Mouse (Mus musculus): ENCODE results near the gene Tvp23a. TPM values are rescaled to one million over a fixed set of nuclear protein-coding genes. Genes with fewer than 3 reads are reported as not detected.
A peak's percentile ranks its signal among the peaks of the same experiment; 100 is the strongest.

The Tvp23a gene
- polyA plus RNA-seq, 1 experiment: 32.4 TPM

DNA sequence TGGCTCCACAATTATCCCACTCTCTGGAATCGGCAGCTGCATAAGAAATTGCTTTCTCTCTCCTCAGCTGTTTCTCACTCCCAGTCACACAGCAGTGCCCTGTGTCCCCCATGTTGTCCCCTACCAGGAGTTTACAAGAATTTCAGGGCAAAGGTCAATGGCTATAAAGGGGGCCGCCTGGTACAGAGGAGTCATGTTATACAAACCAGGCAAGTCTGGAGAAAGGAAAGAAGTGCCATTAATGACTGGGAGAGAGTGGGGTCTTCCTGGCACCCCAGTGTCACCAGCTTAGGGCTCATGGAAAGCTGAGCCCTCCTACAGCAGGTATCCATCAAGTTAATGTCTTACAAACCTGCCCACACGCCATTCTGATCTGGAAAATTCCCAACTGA lies 7.4 kb upstream of the Tvp23a start:
- no peak for DNase-seq (ENCODE audit: extremely low spot score in 1 of 2, low spot score in 1 of 2)

GRCm38 (mm10) chr16:10453872-10454582 lies 6.9 kb upstream of the Tvp23a start:
- DNase-seq (ENCODE audit: extremely low spot score in 1 of 2, low spot score in 1 of 2): no peak

- peak; percentile 41 to 76 for DNase-seq (ENCODE audit: extremely low spot score in 1 of 2, low spot score in 1 of 2)
Measured at GRCm38 (mm10) chr16:10452445-10452896, 5.3 kb upstream of the Tvp23a start.

DNA sequence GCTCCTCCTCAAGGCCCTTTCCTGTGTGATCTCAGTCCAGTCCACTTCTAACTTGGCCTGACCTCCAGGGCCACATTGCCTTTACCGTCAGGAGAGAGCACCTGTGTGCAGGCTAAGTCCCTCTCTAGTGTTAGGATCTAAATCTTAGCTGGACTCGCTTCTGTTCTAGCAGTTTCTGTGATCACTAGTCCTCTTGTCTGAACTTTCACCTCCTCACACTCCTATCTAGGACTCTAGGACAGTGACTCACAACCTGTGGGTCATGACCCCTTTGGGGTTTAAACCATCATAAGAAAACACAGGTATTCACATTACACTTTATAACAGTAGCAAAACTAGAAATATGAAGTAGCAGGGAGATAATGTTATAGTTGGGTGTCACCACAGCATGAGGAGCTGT lies 4.7 kb upstream of the Tvp23a start:
- DNase-seq (ENCODE audit: extremely low spot score in 1 of 2, low spot score in 1 of 2): no peak

- no peak for DNase-seq (ENCODE audit: extremely low spot score in 1 of 2, low spot score in 1 of 2)
Measured at GRCm38 (mm10) chr16:10448931-10449330, 1.8 kb upstream of the Tvp23a start.

DNA sequence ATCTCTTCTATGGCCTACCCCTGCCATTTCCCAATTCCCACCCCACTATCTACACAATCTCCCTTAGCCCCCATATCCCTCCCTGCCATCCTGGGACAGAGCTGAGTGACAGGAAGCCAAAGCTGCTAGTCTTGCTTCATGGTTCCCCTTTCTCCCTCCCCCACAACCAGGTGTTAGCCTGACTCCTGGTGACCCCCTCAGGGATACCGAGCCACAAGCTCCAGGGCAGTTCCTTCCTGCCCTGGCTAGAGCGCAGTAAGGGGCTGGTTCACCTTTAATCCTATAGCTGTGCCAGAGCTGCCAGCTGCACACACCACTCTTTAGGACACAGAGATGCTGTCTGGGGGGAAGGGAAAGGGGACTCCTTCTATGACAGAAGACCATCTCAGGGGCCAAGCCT lies 619 bp upstream of the Tvp23a start:
- no peak for DNase-seq (ENCODE audit: extremely low spot score in 1 of 2, low spot score in 1 of 2)

DNA sequence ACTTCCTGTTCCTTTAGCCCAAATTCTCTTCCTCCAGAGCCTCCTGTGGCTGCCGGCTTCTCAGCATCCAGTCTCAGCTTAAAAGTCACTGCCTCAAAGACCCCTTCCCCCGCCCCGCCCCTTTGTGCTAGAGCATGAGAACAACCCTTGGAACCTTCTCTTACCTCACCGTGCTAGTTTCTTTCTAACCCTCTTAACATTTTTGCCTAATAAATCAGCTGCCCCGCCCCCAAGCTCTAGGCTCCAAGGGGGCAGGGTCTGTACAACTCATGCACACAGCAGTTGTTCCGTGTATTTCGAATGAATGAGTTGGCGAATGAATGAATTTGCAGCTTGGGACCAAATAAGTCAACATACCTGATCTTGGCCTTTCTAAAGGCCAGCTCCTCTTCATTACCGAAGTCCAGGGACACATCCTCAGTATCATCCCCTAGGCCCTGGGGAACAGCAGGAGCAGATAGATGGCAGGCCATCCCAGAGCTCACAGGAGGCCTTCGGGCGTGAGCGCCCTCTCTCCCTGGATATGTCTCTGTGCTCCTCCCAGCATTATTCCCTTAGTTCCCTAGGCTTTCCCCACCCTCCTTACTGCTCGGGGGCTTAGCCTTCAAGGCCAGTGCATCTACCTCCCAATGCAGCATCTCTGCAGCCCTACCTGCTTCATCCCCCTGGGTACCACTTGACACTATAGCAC lies 444 bp downstream of the Tvp23a start:
- no peak for DNase-seq (ENCODE audit: extremely low spot score in 1 of 2, low spot score in 1 of 2)

GRCm38 (mm10) chr16:10443723-10444122 lies 3.4 kb downstream of the Tvp23a start:
- no peak for DNase-seq (ENCODE audit: extremely low spot score in 1 of 2, low spot score in 1 of 2)

GRCm38 (mm10) chr16:10441761-10442160 lies 5.4 kb downstream of the Tvp23a start:
- no peak for DNase-seq (ENCODE audit: extremely low spot score in 1 of 2, low spot score in 1 of 2)

GRCm38 (mm10) chr16:10441328-10441727 lies 5.8 kb downstream of the Tvp23a start:
- no peak for DNase-seq (ENCODE audit: extremely low spot score in 1 of 2, low spot score in 1 of 2)

- no peak for DNase-seq (ENCODE audit: extremely low spot score in 1 of 2, low spot score in 1 of 2)
Measured at GRCm38 (mm10) chr16:10438055-10438454, 9.1 kb downstream of the Tvp23a start.

GRCm38 (mm10) chr16:10436166-10436565 lies 11.0 kb downstream of the Tvp23a start:
- no peak for DNase-seq (ENCODE audit: extremely low spot score in 1 of 2, low spot score in 1 of 2)

DNA sequence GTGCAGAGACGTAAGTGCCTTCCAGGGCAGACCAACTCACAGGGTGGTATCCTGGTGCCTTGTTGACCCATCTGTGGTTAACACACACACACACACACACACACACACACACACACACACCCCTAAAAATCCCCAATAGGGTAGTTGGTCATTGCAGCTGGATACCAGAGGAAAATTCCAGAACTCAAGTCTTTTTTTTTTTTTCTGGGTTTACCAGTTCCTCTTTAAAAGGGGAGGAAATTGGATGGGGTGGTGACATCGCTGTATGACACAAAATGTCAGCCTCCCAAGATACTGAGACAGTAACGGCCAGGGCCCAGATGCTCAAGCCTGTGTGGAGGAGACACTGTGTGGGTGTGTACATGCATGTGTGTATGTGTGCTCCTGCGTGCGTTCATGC lies 13.8 kb downstream of the Tvp23a start:
- DNase-seq (ENCODE audit: extremely low spot score in 1 of 2, low spot score in 1 of 2): no peak

DNA sequence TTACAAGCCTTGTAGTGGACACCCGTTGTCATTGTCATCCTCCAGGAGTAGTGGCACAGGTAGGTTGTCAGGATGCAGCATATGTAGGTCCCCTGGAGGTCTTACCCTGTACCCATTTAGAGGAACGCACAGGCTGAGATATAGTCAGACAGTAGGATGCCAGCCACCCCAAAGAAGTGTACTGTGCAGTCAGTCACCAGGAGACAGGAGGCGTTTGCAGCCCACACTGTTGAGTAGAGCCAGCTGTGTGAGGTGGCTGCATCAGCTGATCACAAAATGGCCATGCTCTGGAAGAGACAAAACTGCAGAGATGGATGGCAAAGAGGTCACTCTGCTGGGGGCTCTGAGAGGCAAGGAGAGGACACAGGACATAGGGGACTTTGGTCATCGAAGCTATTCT lies 14.8 kb downstream of the Tvp23a start:
- peak in 1 of 2 experiments; percentile 41 for DNase-seq (ENCODE audit: extremely low spot score in 1 of 2, low spot score in 1 of 2)

DNA sequence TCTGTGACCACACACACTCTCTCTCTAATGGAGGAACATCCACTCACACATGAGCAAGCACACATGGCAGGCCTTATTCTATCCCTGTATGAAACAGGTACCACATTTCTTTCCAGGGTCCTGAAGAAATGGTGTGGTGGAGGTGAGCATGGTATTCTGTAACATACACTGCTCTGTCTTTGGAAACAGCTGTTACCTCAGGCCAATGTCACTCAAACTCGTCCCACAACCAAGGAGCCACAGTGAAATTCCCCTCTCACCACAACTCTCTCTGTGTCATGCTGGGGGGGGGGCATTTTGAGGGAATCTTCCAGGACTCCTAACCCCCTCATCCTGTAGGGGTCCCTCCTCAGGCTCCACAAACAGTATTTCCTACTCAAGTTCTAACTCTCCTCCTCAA lies 15.3 kb downstream of the Tvp23a start:
- DNase-seq (ENCODE audit: extremely low spot score in 1 of 2, low spot score in 1 of 2): no peak

- DNase-seq (ENCODE audit: extremely low spot score in 1 of 2, low spot score in 1 of 2): no peak
Measured at GRCm38 (mm10) chr16:10420447-10421054, 26.6 kb downstream of the Tvp23a start.

- DNase-seq (ENCODE audit: extremely low spot score in 1 of 2, low spot score in 1 of 2): no peak
Measured at GRCm38 (mm10) chr16:10417723-10418259, 29.4 kb downstream of the Tvp23a start.

GRCm38 (mm10) chr16:10416866-10417265 lies 30.3 kb downstream of the Tvp23a start:
- DNase-seq (ENCODE audit: extremely low spot score in 1 of 2, low spot score in 1 of 2): no peak

- DNase-seq (ENCODE audit: extremely low spot score in 1 of 2, low spot score in 1 of 2): peak in 1 of 2 experiments; percentile 35
Measured at GRCm38 (mm10) chr16:10415976-10416375, 31.2 kb downstream of the Tvp23a start.

DNA sequence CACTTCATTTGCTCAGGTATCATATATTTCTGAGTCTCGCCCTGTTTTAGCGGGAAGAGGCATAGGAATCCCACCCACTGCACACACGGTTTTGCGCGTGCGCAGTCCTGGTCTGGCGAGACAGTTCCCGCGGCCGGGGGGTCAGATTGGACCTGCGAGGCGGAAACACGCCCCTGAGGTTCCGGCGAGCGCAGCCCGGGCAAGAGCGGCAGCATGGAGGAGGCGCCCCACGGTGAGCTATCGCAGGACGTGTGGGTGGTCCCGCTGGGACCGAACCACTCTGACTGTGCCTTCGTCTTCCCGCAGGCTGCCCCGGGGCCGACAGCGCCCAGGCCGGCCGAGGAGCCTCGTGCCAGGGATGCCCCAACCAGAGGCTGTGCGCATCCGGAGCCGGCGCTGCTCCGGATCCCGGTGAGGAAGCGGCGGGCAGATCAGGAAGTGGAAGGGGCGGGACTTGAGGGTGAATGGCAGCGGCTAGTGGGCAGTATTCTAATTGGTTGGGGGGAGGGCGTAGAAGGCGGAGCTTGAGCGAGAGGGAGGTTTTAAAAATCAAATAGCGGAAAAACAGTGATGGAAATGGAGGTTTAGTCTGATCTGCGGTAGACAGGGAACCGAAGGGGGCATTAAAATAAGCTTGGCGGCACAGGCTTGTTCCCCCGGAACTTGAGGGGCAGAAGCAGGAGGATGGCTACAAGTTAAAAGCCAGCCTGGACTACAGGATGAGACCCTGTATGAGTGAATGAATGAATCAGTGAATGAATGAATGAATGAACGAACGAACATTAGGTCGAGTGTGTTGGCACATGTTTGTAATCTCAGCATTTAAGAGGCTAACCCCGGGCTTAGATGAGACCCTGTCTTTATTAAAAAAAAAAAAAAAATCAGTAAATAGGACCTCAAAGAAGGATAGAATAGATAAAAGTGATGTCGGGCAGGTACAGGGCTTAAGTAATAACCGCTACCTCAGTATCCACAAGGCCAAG lies 35.1 kb downstream of the Tvp23a start, which contains the start of gene Nubp1:
Gene Nubp1, plus strand, starts transcription at position 185 of the 983 bp plus-strand sequence.
- DNase-seq (ENCODE audit: extremely low spot score in 1 of 2, low spot score in 1 of 2): peak; percentile 82 to 94

Measured in frontal cortex, adult 2 months (tissue).